Mouse (Mus musculus): ENCODE data around the gene Tenm3. TPM values are rescaled to one million over a fixed set of nuclear protein-coding genes. Genes with fewer than 3 reads are reported as not detected.
A peak's percentile ranks its signal among the peaks of the same experiment; 100 is the strongest.

The Tenm3 gene
- polyA plus RNA-seq, 1 experiment from 2014 or later, result 42.9 TPM

GRCm38 (mm10) chr8:48670387-48670786 is 173.4 kb downstream of the Tenm3 start:
- Histone ChIP-seq H3K9ac (no peak overlapping the region), H3K4me3 (replicated peaks) (no peak overlapping the region), H3K27me3 (no peaks in the 10 kb centered on the region), H3K4me2 (replicated peaks) (no peak overlapping the region), H3K9me3 (replicated peaks) (no peaks in the 10 kb centered on the region), H3K4me1 (peaks cover 8% of the 10 kb centered on the region; the same call in 1 of the 2 replicates), H3K36me3 (no peaks in the 10 kb centered on the region), H3K27ac (replicated peaks) (no peak overlapping the region)
- ATAC-seq (ENCODE audit: insufficient number of reproducible peaks, low FRiP score, low TSS enrichment, low read depth), result no peak
- WGBS, result 56% methylated on average over 1 of the region's 1 CpGs

DNA sequence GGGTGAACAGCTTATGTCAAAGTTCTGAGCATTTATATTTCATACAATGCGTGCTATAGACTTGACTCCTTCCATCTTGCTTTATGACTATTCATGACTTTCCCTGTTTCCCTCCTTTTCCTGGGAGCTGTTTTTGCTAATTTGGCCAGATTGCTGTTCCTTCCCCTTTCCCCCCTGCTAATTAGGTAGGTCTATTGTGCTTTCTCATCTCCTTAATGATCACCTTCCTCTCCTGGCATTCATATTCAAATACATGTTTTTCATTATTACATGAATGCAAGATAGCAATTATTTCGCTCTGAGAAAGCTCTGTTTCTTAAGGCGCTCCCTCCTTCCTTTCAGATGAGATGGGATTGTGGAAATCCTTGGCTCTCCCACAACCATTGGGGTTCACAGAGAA is 178.6 kb downstream of the Tenm3 start:
- no peak overlapping the region for H3K27ac ChIP-seq (replicated peaks)
- H3K4me3 ChIP-seq (replicated peaks), result no peak overlapping the region
- WGBS, result 88% methylated on average over 3 of the region's 3 CpGs
- no peak for ATAC-seq (ENCODE audit: insufficient number of reproducible peaks, low FRiP score, low TSS enrichment, low read depth)
- H3K9me3 ChIP-seq (replicated peaks), result no peaks in the 10 kb centered on the region
- no peak overlapping the region for H3K9ac ChIP-seq
- no peaks in the 10 kb centered on the region for H3K36me3 ChIP-seq
- H3K4me1 ChIP-seq, result no peaks in the 10 kb centered on the region
- no peak overlapping the region for H3K4me2 ChIP-seq (replicated peaks)
- no peaks in the 10 kb centered on the region for H3K27me3 ChIP-seq

GRCm38 (mm10) chr8:48659226-48659625 is 184.5 kb downstream of the Tenm3 start:
- no peaks in the 10 kb centered on the region for H3K36me3 ChIP-seq
- H3K27me3 ChIP-seq, result no peaks in the 10 kb centered on the region
- no peak for ATAC-seq (ENCODE audit: insufficient number of reproducible peaks, low FRiP score, low TSS enrichment, low read depth)
- peaks cover 19% of the 10 kb centered on the region for H3K4me1 ChIP-seq
- H3K4me3 ChIP-seq (replicated peaks), result no peak overlapping the region
- H3K9me3 ChIP-seq (replicated peaks), result no peaks in the 10 kb centered on the region
- no peak overlapping the region for H3K9ac ChIP-seq
- peak overlapping the region; percentile 55; the same call in 1 of the 2 replicates for H3K27ac ChIP-seq (replicated peaks)
- WGBS, result 84% methylated on average over 1 of the region's 1 CpGs
- H3K4me2 ChIP-seq (replicated peaks), result no peak overlapping the region

DNA sequence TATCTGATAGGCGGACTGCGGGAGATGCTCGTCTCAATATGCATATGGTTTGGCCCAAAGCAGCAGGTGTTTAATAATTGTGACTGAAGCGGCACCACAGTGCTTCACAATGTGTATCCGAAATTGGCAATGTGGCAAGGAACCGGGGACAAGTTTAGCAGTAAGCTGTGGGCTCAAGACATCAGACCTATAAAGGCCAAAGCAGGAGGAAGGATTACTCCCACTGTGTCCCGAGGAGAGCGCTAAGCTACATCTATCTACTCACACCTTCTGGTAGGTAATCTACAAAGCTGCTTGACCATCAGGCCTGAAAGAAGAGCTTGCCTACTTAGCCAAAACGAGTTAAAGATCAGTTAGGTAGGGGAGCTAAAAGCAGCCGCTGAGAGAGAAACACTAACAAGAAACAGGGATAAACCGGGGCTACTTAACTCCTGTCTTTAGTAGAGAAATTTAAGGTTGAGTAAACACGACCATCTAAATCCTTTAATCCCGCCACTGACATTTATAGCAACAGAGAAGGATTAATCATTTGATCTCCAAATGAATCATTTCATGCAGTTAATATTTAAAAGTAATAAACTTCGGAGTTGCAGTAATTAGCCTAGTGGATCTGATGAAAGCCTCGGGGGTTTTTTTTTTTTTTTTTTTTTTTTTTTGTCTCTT is 188.2 kb downstream of the Tenm3 start:
- Histone ChIP-seq H3K27ac (replicated peaks) (no peak overlapping the region), H3K4me3 (replicated peaks) (no peak overlapping the region), H3K4me2 (replicated peaks) (no peak overlapping the region), H3K4me1 (peaks cover 19% of the 10 kb centered on the region), H3K9ac (no peak overlapping the region), H3K27me3 (no peaks in the 10 kb centered on the region), H3K36me3 (no peaks in the 10 kb centered on the region), H3K9me3 (replicated peaks) (no peaks in the 10 kb centered on the region)
- 53% methylated on average over 15 of the region's 15 CpGs for WGBS
- ATAC-seq (ENCODE audit: insufficient number of reproducible peaks, low FRiP score, low TSS enrichment, low read depth), result no peak

GRCm38 (mm10) chr8:48649845-48650244 is 193.9 kb downstream of the Tenm3 start:
- 83% methylated on average over 7 of the region's 7 CpGs for WGBS
- Histone ChIP-seq H3K4me2 (replicated peaks) (no peak overlapping the region), H3K27ac (replicated peaks) (no peak overlapping the region), H3K36me3 (no peaks in the 10 kb centered on the region), H3K27me3 (no peaks in the 10 kb centered on the region), H3K9me3 (replicated peaks) (no peaks in the 10 kb centered on the region), H3K9ac (no peak overlapping the region), H3K4me3 (replicated peaks) (no peak overlapping the region), H3K4me1 (peaks cover 3% of the 10 kb centered on the region; the same call in 1 of the 2 replicates)
- no peak for ATAC-seq (ENCODE audit: insufficient number of reproducible peaks, low FRiP score, low TSS enrichment, low read depth)

- Histone ChIP-seq H3K4me3 (replicated peaks) (no peak overlapping the region), H3K9me3 (replicated peaks) (no peaks in the 10 kb centered on the region), H3K4me1 (peaks cover 3% of the 10 kb centered on the region; the same call in 1 of the 2 replicates), H3K36me3 (no peaks in the 10 kb centered on the region), H3K27me3 (no peaks in the 10 kb centered on the region), H3K9ac (no peak overlapping the region), H3K4me2 (replicated peaks) (no peak overlapping the region), H3K27ac (replicated peaks) (no peak overlapping the region)
- no peak for ATAC-seq (ENCODE audit: insufficient number of reproducible peaks, low FRiP score, low TSS enrichment, low read depth)
- WGBS, result 41% methylated on average over 7 of the region's 7 CpGs
Observed at GRCm38 (mm10) chr8:48649415-48649814, 194.3 kb downstream of the Tenm3 start.

DNA sequence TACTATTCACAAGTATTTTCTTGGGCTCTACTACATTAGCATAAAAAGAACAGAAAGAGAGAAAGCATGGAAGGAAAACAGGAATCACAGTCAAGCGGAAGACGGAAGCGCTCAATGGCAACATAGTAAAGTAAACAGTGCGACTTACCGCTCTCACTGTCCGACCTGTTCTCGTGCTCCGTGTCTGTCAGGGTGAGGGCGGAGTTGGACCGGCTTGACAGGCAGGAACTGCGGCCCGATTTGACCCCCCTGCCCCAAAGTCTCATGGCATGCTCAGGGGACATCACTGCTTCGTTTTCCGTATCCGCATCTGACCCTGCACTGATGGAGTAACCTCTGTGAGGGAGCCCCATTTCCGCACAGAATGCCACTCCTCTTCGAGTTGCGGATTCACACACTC is 197.6 kb downstream of the Tenm3 start:
- Histone ChIP-seq H3K27ac (replicated peaks) (no peak overlapping the region), H3K9me3 (replicated peaks) (no peaks in the 10 kb centered on the region), H3K27me3 (no peaks in the 10 kb centered on the region), H3K9ac (no peak overlapping the region), H3K4me3 (replicated peaks) (peak overlapping the region; percentile 32), H3K36me3 (no peaks in the 10 kb centered on the region), H3K4me1 (peaks cover 3% of the 10 kb centered on the region; the same call in 1 of the 2 replicates), H3K4me2 (replicated peaks) (peak overlapping the region; percentile 46)
- ATAC-seq (ENCODE audit: insufficient number of reproducible peaks, low FRiP score, low TSS enrichment, low read depth), result no peak
- 42% methylated on average over 18 of the region's 18 CpGs for WGBS

- no peaks in the 10 kb centered on the region for H3K27me3 ChIP-seq
- no peak overlapping the region for H3K27ac ChIP-seq (replicated peaks)
- H3K36me3 ChIP-seq, result no peaks in the 10 kb centered on the region
- no peak overlapping the region for H3K9ac ChIP-seq
- no peaks in the 10 kb centered on the region for H3K9me3 ChIP-seq (replicated peaks)
- WGBS, result 65% methylated on average over 4 of the region's 4 CpGs
- H3K4me2 ChIP-seq (replicated peaks), result no peak overlapping the region
- no peak overlapping the region for H3K4me3 ChIP-seq (replicated peaks)
- H3K4me1 ChIP-seq, result peaks cover 5% of the 10 kb centered on the region; the same call in 1 of the 2 replicates
- no peak for ATAC-seq (ENCODE audit: insufficient number of reproducible peaks, low FRiP score, low TSS enrichment, low read depth)
Observed at GRCm38 (mm10) chr8:48638129-48638528, 205.6 kb downstream of the Tenm3 start.

- H3K27ac ChIP-seq (replicated peaks), result no peak overlapping the region
- no peaks in the 10 kb centered on the region for H3K9me3 ChIP-seq (replicated peaks)
- no peak for ATAC-seq (ENCODE audit: insufficient number of reproducible peaks, low FRiP score, low TSS enrichment, low read depth)
- no peak overlapping the region for H3K4me3 ChIP-seq (replicated peaks)
- peaks cover 5% of the 10 kb centered on the region; the same call in 1 of the 2 replicates for H3K4me1 ChIP-seq
- no peaks in the 10 kb centered on the region for H3K36me3 ChIP-seq
- H3K4me2 ChIP-seq (replicated peaks), result no peak overlapping the region
- H3K27me3 ChIP-seq, result no peaks in the 10 kb centered on the region
- WGBS, result 81% methylated on average over 5 of the region's 5 CpGs
- H3K9ac ChIP-seq, result no peak overlapping the region
Observed at GRCm38 (mm10) chr8:48636979-48637378, 206.8 kb downstream of the Tenm3 start.

GRCm38 (mm10) chr8:48635815-48636214 is 207.9 kb downstream of the Tenm3 start:
- 79% methylated on average over 4 of the region's 4 CpGs for WGBS
- H3K4me2 ChIP-seq (replicated peaks), result no peak overlapping the region
- no peak for ATAC-seq (ENCODE audit: insufficient number of reproducible peaks, low FRiP score, low TSS enrichment, low read depth)
- H3K36me3 ChIP-seq, result no peaks in the 10 kb centered on the region
- H3K9me3 ChIP-seq (replicated peaks), result no peaks in the 10 kb centered on the region
- no peak overlapping the region for H3K4me3 ChIP-seq (replicated peaks)
- no peak overlapping the region for H3K27ac ChIP-seq (replicated peaks)
- no peak overlapping the region for H3K9ac ChIP-seq
- peaks cover 5% of the 10 kb centered on the region; the same call in 1 of the 2 replicates for H3K4me1 ChIP-seq
- no peaks in the 10 kb centered on the region for H3K27me3 ChIP-seq

DNA sequence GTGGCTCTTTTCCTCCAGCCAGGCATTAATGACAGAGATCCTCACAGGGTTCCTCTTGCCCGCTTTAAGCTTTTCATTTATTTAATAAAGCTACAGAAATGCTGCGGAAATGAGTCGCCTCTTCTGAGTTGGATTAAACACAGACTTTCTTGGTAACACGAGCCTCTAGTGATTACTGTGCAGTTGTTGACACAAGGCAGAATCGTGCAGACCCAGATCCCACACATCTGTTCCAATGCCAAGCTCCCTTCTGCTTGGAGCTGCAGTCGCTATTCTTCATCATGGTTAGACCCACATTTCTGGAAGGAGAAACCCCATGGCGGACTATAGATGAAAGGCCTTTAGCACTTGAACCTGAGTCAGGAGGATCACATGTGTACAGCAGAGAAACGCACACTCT is 210.3 kb downstream of the Tenm3 start:
- ATAC-seq (ENCODE audit: insufficient number of reproducible peaks, low FRiP score, low TSS enrichment, low read depth), result no peak

More for the DNA sequence above, 210.3 kb downstream of the Tenm3 start:
- Histone ChIP-seq H3K27ac (replicated peaks) (no peak overlapping the region), H3K9ac (no peak overlapping the region), H3K4me3 (replicated peaks) (no peak overlapping the region), H3K4me1 (peaks cover 5% of the 10 kb centered on the region; the same call in 1 of the 2 replicates), H3K27me3 (no peaks in the 10 kb centered on the region), H3K36me3 (no peaks in the 10 kb centered on the region), H3K4me2 (replicated peaks) (no peak overlapping the region), H3K9me3 (replicated peaks) (no peaks in the 10 kb centered on the region)
- 30% methylated on average over 8 of the region's 8 CpGs for WGBS
